Mouse (Mus musculus): ENCODE measurements around the gene Cd151. TPM values are rescaled to one million over a fixed set of nuclear protein-coding genes. Genes with fewer than 3 reads are reported as not detected.
A peak's percentile ranks its signal among the peaks of the same experiment; 100 is the strongest.

The Cd151 gene
- polyA plus RNA-seq, 1 experiment from 2014 or later: 79.1 TPM

DNA sequence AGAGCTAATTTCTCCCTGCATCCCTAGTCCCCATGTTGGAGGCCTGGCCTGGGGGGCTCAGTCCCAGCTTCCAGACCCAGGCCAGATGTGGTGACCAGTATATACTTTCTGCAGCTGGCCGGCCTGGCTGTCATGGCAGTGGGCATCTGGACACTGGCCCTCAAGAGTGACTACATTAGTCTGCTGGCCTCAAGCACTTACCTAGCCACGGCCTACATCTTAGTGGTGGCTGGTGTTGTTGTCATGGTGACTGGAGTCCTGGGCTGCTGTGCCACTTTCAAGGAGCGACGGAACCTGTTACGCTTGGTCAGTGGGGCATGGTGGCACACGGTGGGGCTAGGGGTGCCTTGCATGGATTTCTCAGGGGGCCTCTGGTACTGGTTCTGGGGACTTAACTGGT is 2.2 kb downstream of the Cd151 start:
- WGBS: 69% methylated on average over 6 of the region's 6 CpGs
- peak overlapping the region; percentile 93 for H3K27ac ChIP-seq (ENCODE audit: low read depth)
- peak overlapping the region; percentile 95 for H3K4me2 ChIP-seq
- DNase-seq (no peak), ATAC-seq (ENCODE audit: insufficient read depth) (no peak)
- no peak for TF ChIP-seq CTCF (IDR thresholded peaks at IDR 0.05; ENCODE audit: low read depth)
- H3K27me3 ChIP-seq (ENCODE audit: insufficient read depth, low read length): peaks cover 21% of the 10 kb centered on the region
- peak overlapping the region; percentile 76 for H3K4me3 ChIP-seq (ENCODE audit: low read depth, low read length)
- H3K9ac ChIP-seq: peak overlapping the region; percentile 84
- peaks cover 39% of the 10 kb centered on the region for H3K36me3 ChIP-seq (ENCODE audit: insufficient read depth)
- H3K4me1 ChIP-seq (ENCODE audit: insufficient read depth): peaks cover 35% of the 10 kb centered on the region
- no peaks in the 10 kb centered on the region for H3K9me3 ChIP-seq (ENCODE audit: low read depth, low read length)

DNA sequence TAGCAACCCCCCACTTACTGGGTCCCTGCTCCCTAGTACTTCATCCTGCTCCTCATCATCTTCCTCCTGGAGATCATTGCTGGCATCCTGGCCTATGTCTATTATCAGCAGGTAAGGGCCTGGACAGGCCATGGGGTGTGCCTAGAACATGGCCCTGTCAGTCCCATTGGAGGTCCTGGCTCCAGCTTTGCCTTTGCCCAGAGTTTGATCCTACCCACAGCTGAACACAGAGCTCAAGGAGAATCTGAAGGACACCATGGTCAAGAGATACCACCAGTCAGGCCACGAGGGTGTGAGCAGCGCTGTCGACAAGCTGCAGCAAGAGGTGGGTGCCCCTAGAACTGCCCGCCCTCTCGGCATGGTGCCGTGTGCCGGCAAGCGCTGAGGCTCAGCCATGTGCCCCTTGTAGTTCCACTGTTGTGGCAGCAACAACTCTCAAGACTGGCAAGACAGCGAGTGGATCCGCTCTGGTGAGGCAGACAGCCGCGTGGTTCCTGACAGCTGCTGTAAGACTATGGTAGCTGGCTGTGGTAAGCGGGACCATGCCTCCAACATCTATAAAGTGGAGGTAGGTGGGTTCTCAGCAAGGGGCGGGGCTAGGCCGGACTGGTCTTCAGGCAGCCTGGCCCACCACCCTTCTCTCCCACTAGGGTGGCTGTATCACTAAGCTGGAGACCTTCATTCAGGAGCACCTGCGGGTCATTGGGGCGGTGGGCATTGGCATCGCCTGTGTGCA is 2.9 kb downstream of the Cd151 start:
- 87% methylated on average over 18 of the region's 18 CpGs for WGBS
- Histone ChIP-seq H3K9me3 (ENCODE audit: low read depth, low read length) (no peaks in the 10 kb centered on the region), H3K27ac (ENCODE audit: low read depth) (no peak overlapping the region), H3K4me2 (peak overlapping the region; percentile 95; the same call in 1 of the 2 replicates), H3K27me3 (ENCODE audit: insufficient read depth, low read length) (peaks cover 14% of the 10 kb centered on the region; the same call in 1 of the 2 replicates), H3K9ac (no peak overlapping the region), H3K4me1 (ENCODE audit: insufficient read depth) (peaks cover 30% of the 10 kb centered on the region), H3K4me3 (ENCODE audit: low read depth, low read length) (peak overlapping the region; percentile 2; the same call in 1 of the 2 replicates), H3K36me3 (ENCODE audit: insufficient read depth) (peaks cover 39% of the 10 kb centered on the region)
- TF ChIP-seq CTCF (IDR thresholded peaks at IDR 0.05; ENCODE audit: low read depth): no peak
- no peak for ATAC-seq (ENCODE audit: insufficient read depth)
- no peak for DNase-seq

DNA sequence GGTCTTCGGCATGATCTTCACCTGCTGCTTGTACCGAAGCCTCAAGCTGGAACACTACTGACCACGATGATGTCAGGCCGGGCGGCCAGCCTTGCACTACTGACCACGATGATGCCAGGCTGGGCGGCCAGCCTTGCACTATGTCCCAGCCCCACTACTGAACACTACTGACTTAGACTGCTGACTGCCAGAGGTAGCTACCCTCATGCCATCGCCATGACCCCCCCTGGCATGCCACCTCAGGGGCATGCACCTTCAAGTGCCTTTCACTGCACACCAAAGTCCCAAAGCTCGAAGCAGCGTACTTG is 3.4 kb downstream of the Cd151 start:
- Histone ChIP-seq H3K4me2 (no peak overlapping the region), H3K36me3 (ENCODE audit: insufficient read depth) (peaks cover 39% of the 10 kb centered on the region), H3K4me1 (ENCODE audit: insufficient read depth) (peaks cover 30% of the 10 kb centered on the region), H3K27ac (ENCODE audit: low read depth) (no peak overlapping the region), H3K27me3 (ENCODE audit: insufficient read depth, low read length) (peaks cover 9% of the 10 kb centered on the region; the same call in 1 of the 2 replicates), H3K9me3 (ENCODE audit: low read depth, low read length) (no peaks in the 10 kb centered on the region), H3K9ac (no peak overlapping the region), H3K4me3 (ENCODE audit: low read depth, low read length) (no peak overlapping the region)
- DNase-seq (no peak), ATAC-seq (ENCODE audit: insufficient read depth) (no peak)
- TF ChIP-seq CTCF (IDR thresholded peaks at IDR 0.05; ENCODE audit: low read depth): no peak
- WGBS: 88% methylated on average over 10 of the region's 10 CpGs

DNA sequence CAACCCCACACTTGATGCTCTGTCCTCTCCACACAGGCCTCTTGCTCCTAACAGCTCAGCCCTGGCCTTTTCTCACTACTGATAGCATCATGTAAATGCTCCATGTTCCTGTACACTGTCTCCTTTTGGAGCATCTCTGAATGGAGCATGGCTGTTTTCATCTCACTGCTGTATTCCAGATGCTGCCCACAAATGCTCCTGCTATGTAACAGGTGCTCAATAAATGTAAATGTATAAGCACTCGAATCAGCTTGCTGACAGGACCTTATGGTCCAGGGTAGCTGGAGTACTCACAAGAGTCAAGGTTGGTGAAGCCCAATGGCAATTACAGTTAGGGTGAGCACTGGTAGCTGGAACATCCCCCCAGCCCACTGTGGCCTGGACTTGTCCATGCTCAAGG is 4.0 kb downstream of the Cd151 start:
- peaks cover 30% of the 10 kb centered on the region for H3K4me1 ChIP-seq (ENCODE audit: insufficient read depth)
- 85% methylated on average over 1 of the region's 1 CpGs for WGBS

DNA sequence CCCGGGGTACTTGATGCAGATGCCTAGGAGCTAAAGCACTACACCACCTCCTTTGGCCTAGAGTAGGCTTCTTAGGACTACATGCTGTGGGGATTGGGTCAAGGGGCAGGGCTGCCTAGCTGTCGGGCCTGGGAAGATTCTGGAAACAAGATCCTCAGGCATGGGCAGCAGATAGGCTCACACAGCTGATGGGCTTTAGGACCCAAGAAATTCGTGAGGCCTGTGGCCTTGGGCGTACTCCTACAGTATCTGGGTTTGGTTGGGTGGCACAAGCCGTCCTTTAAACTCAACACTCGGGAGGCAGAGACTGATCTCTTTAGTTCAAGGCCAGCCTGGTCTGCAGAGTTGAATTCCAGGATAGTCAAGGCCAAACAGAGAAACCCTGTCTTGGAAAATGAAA is 5.0 kb downstream of the Cd151 start:
- ATAC-seq (ENCODE audit: insufficient read depth) (no peak), DNase-seq (no peak)
- Histone ChIP-seq H3K36me3 (ENCODE audit: insufficient read depth) (peaks cover 39% of the 10 kb centered on the region), H3K27me3 (ENCODE audit: insufficient read depth, low read length) (no peaks in the 10 kb centered on the region), H3K4me3 (ENCODE audit: low read depth, low read length) (no peak overlapping the region), H3K4me1 (ENCODE audit: insufficient read depth) (peaks cover 28% of the 10 kb centered on the region), H3K4me2 (no peak overlapping the region), H3K9ac (no peak overlapping the region), H3K9me3 (ENCODE audit: low read depth, low read length) (no peaks in the 10 kb centered on the region), H3K27ac (ENCODE audit: low read depth) (no peak overlapping the region)
- TF ChIP-seq CTCF (IDR thresholded peaks at IDR 0.05; ENCODE audit: low read depth): no peak
- WGBS: 73% methylated on average over 6 of the region's 6 CpGs

More for the DNA sequence above, 4.0 kb downstream of the Cd151 start:
- H3K27me3 ChIP-seq (ENCODE audit: insufficient read depth, low read length): 0 out of 2 replicates have a peak, but pooled peaks cover 4% of the 10 kb centered on the region
- no peak overlapping the region for H3K4me2 ChIP-seq
- no peak overlapping the region for H3K27ac ChIP-seq (ENCODE audit: low read depth)
- no peak overlapping the region for H3K9ac ChIP-seq
- DNase-seq: no peak
- peaks cover 39% of the 10 kb centered on the region for H3K36me3 ChIP-seq (ENCODE audit: insufficient read depth)
- H3K9me3 ChIP-seq (ENCODE audit: low read depth, low read length): no peaks in the 10 kb centered on the region
- TF ChIP-seq CTCF (IDR thresholded peaks at IDR 0.05; ENCODE audit: low read depth): no peak
- H3K4me3 ChIP-seq (ENCODE audit: low read depth, low read length): no peak overlapping the region
- no peak for ATAC-seq (ENCODE audit: insufficient read depth)

DNA sequence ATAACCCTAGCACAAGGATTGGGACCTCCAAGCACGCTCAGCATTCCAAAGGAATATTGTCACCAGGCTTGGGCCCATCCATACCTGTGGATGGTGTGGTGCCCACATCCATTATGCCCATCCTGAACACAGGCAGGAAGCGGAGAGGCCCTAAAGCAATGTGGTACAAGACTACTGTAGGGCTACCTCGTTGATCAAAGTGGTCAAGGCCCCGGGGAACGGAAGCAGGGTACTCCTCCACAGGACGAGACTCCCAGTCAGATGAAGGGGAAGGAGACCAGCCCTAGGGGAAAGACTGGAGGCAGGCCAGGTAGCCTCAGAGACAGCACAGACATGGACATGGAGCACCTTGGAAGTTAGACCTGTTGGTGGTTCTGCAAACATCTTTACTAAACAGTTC is 5.6 kb downstream of the Cd151 start:
- DNase-seq: no peak
- H3K9ac ChIP-seq: no peak overlapping the region

DNA sequence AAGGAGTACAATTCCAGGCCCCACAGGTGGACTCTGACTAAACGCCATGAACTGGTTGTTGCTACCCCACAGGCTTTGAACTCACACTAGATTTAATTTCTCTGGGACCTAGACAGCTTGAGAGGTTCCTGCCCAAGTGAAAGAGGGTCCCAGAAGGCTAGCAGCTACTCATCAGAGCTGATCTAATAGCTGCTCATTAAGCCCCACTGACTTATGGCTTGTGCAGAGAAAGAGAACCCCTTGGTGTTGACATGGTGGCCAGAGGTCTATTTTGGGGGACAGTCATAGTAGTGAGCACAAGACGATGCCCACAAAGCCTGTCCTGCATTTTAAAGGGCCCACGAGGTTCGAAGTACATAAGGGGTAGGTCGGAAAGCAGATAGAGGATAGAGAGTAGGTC is 7.0 kb downstream of the Cd151 start:
- no peak for ATAC-seq (ENCODE audit: insufficient read depth)
- H3K4me3 ChIP-seq (ENCODE audit: low read depth, low read length): peak overlapping the region; percentile 81

More for the DNA sequence above, 5.6 kb downstream of the Cd151 start:
- no peaks in the 10 kb centered on the region for H3K27me3 ChIP-seq (ENCODE audit: insufficient read depth, low read length)
- H3K9me3 ChIP-seq (ENCODE audit: low read depth, low read length): no peaks in the 10 kb centered on the region
- no peak overlapping the region for H3K4me3 ChIP-seq (ENCODE audit: low read depth, low read length)
- ATAC-seq (ENCODE audit: insufficient read depth): no peak
- no peak overlapping the region for H3K4me2 ChIP-seq
- H3K36me3 ChIP-seq (ENCODE audit: insufficient read depth): peaks cover 39% of the 10 kb centered on the region
- 74% methylated on average over 6 of the region's 6 CpGs for WGBS
- no peak overlapping the region for H3K27ac ChIP-seq (ENCODE audit: low read depth)
- H3K4me1 ChIP-seq (ENCODE audit: insufficient read depth): peaks cover 34% of the 10 kb centered on the region
- TF ChIP-seq CTCF (IDR thresholded peaks at IDR 0.05; ENCODE audit: low read depth): no peak

More for the DNA sequence above, 7.0 kb downstream of the Cd151 start:
- no peak for TF ChIP-seq CTCF (IDR thresholded peaks at IDR 0.05; ENCODE audit: low read depth)
- no peak for DNase-seq
- peak overlapping the region; percentile 86 for H3K4me2 ChIP-seq
- H3K9ac ChIP-seq: peak overlapping the region; percentile 75
- H3K9me3 ChIP-seq (ENCODE audit: low read depth, low read length): no peaks in the 10 kb centered on the region
- H3K27me3 ChIP-seq (ENCODE audit: insufficient read depth, low read length): no peaks in the 10 kb centered on the region
- peaks cover 36% of the 10 kb centered on the region for H3K36me3 ChIP-seq (ENCODE audit: insufficient read depth)
- H3K4me1 ChIP-seq (ENCODE audit: insufficient read depth): peaks cover 30% of the 10 kb centered on the region
- H3K27ac ChIP-seq (ENCODE audit: low read depth): no peak overlapping the region
- 7% methylated on average over 5 of the region's 5 CpGs for WGBS
